Mouse (Mus musculus) testis, adult 2 months (tissue): ENCODE data around the gene Bcor. TPM values are rescaled to one million over a fixed set of nuclear protein-coding genes. Genes with fewer than 3 reads are reported as not detected.

ENCODE experiments used
- H3K27ac ChIP-seq: fragments of 200-500 bp; 2 replicates; pipeline ENCODE4 v1.5.1; 2012; ENCODE audit warnings: low read depth, low read length; ENCODE audit not compliant: control insufficient read depth, insufficient read depth
- H3K27me3 ChIP-seq: fragments of 200-500 bp; 2 replicates; pipeline ENCODE4 v1.6.1; 2012; ENCODE audit warnings: mild to moderate bottlenecking, low read length, moderate library complexity; ENCODE audit not compliant: control insufficient read depth, insufficient read depth
- H3K36me3 ChIP-seq: fragments of 200-500 bp; 2 replicates; pipeline ENCODE4 v1.6.1; 2012; ENCODE audit warnings: mild to moderate bottlenecking, low read length; ENCODE audit not compliant: control insufficient read depth, insufficient read depth
- H3K4me1 ChIP-seq: fragments of 200-500 bp; 2 replicates; pipeline ENCODE4 v1.6.1; 2012; ENCODE audit warnings: low read length; ENCODE audit not compliant: control insufficient read depth, insufficient read depth
- H3K4me3 ChIP-seq: fragments of 200-500 bp; 2 replicates; pipeline ENCODE4 v1.5.1; 2012; ENCODE audit warnings: low read depth, mild to moderate bottlenecking, low read length, moderate library complexity, mixed read lengths; ENCODE audit not compliant: control insufficient read depth
- CTCF ChIP-seq: fragments of 200-500 bp; IDR thresholded peaks from 2 replicates; pipeline ENCODE4 v1.5.1; 2012; ENCODE audit warnings: low read depth, mild to moderate bottlenecking, inconsistent platforms, low read length, moderate library complexity; ENCODE audit not compliant: control insufficient read depth, insufficient read depth, insufficient replicate concordance
- POLR2A ChIP-seq: fragments of 200-500 bp; IDR thresholded peaks from 2 replicates; pipeline ENCODE4 v1.6.1; 2012; ENCODE audit warnings: low read depth, mild to moderate bottlenecking, inconsistent platforms, low read length, moderate library complexity; ENCODE audit not compliant: control insufficient read depth
- polyA plus RNA-seq: library from polyadenylated mRNA; depleted of rRNA; stranded (reverse); fragments of >200 nt; gene quantifications from 2 replicates; pipeline ENCODE4 v1.2.3, GENCODE M21; 2012

The Bcor gene
- polyA plus RNA-seq, 1 experiment: 0.72 TPM

DNA sequence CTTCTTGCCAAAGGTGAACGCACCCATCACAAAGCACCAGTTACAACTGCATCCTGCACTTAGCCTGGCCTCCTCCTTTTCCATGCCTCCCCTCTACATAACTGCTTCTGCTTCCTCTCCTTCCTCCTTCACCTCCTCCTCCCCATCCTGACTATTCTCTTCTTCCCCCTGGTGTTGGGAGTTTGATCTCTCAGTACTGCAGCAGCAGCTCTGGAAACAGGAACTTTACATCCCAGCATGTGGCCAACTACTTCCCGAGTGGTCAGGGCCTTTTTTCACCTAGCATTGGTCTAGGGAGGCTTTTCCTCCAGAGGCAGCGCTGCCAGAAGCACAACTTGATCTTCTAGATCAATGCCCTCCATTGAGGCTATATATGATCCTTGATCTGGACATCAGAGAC lies 10.0 kb upstream of the Bcor start:
- Histone ChIP-seq H3K36me3 (no peaks in the 10 kb centered on the region), H3K27ac (no peak overlapping the region), H3K4me1 (no peaks in the 10 kb centered on the region), H3K27me3 (no peaks in the 10 kb centered on the region), H3K4me3 (no peak overlapping the region)
- TF ChIP-seq CTCF (no peak), POLR2A (no peak)

DNA sequence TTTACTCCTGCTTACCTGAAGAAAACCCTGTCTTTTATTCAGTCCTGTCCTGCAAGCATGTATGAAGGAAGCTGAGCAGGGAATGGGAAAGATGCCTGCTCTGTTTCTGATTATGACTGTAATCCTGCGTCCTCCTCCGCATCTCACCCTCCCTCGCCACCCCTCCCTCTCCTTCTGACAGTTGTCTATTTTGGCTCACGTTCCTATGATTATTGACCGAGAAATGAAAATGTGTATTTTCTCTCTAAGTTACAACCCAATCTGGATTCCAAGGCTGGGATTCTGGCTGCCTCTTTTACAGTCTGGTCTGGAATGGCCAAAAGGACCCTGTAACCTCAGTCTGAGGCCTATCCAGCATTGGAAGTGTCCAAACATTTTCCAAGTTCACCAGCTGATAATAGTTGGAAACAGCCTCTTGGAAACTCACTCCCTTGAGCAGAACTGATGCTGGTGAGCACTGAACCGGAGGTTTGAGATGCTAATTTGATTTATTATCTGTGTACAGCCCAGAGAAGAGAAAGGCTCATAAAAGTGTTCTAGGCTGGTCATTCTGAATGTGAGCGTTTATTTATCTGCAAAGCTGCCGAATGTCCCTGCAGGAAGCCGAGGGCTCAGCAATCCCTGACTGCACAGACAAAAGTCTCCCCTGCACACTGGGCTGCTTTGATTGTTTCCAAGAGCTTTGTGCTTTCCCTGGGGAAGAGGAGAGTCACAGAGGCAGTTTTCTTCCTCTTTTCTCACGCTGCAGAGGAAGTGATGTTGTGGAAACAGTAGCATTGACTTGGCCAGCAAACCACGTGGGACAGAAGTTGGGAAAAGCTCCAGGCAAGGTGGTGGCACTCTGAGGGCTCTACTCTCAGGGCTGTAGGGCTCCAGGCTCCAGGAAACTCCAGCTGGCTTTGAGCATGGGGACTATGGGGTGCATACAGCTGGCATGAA lies 4.7 kb upstream of the Bcor start:
- Histone ChIP-seq H3K27me3 (no peaks in the 10 kb centered on the region), H3K4me1 (peaks cover 4% of the 10 kb centered on the region; the same call in 1 of the 2 replicates), H3K27ac (no peak overlapping the region), H3K36me3 (no peaks in the 10 kb centered on the region), H3K4me3 (no peak overlapping the region)
- TF ChIP-seq POLR2A: no peak
- no peak for TF ChIP-seq CTCF

DNA sequence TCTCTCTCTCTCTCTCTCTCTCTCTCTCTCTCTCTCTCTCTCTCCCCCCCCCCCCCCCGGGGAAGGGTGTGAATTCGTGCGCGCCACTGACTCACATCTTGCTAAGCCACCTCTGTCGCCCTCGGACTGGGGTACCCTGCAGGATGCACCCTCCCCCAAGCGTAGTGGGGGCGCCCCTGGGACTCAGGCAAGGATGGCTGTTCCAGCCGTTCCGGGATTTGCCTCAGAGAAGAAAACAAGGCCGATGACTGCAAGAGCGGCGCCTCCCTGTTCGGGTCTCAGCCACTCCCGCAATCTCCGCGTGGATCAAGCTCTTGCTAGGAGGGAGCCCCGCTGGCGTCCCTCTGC lies 647 bp downstream of the Bcor start:
- Histone ChIP-seq H3K4me1 (peaks cover 23% of the 10 kb centered on the region), H3K4me3 (peak overlapping the region; percentile 54; the same call in 1 of the 2 replicates), H3K27ac (no peak overlapping the region), H3K36me3 (no peaks in the 10 kb centered on the region), H3K27me3 (no peaks in the 10 kb centered on the region)
- no peak for TF ChIP-seq CTCF
- no peak for TF ChIP-seq POLR2A

DNA sequence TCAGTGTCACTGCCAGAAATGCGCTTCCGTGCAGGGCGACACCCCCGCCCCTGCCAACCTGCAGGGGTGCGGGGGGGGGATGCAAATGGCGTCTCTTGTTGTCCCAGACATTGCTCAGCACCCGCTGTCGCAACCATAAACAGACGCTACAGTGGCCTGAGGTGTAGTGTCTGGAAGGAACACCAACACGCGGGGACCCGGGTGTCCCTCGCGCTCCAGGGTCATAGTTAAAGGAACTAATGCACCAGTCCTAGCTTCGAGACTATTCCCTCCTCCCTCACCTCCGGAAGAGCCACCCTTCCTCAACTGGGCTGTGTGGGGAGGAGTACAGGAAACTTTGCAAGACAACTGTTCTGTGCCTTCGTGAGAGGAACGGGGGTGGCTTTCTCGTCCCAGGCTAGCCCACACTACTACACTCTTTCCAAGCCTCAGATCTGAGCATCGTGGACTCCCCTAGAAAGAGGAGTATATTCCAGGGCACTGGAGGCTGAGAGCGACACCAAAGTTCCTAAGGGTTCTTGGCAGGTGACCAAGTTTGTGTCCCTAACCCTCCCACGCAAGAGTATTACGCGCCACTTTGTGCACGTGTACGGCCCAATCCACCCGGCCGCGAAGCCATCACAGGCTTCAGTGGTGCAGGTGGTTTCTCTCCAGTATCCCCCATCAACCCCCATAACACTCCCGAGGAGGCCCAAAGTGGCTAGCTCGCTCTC lies 1.2 kb downstream of the Bcor start:
- TF ChIP-seq CTCF (no peak), POLR2A (no peak)

DNA sequence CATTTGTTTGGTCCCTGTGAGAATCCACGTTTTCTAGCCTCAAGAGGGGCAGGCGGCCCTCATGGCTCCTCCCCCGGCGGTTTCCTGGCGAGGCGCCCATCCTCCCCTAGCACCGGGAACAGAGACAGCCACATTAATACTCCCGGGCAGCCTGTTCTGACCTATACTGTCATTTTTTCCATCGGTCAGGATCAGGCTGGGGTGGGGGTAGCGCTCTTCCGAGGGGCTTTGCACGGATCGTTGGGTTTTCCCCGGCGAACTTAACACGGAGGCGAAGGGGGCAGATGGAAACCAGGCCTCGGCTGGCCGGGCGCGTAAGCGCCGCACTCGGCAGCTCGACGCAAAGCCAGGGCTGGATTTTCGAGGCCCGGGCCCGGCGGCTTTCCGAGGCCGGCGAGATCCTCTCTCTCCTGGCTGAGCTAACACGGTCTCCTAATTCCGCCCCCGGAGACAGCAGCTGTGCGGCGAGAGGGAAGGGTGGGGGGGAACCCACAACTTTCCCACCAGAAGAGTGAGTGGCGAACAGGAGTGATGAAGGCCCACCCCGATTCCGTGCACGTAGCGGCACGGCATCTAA lies 1.8 kb downstream of the Bcor start:
- H3K4me1 ChIP-seq: peaks cover 25% of the 10 kb centered on the region

More for the DNA sequence above, 1.2 kb downstream of the Bcor start:
- H3K4me1 ChIP-seq: peaks cover 23% of the 10 kb centered on the region
- no peak overlapping the region for H3K4me3 ChIP-seq
- no peaks in the 10 kb centered on the region for H3K36me3 ChIP-seq
- H3K27me3 ChIP-seq: no peaks in the 10 kb centered on the region
- no peak overlapping the region for H3K27ac ChIP-seq

DNA sequence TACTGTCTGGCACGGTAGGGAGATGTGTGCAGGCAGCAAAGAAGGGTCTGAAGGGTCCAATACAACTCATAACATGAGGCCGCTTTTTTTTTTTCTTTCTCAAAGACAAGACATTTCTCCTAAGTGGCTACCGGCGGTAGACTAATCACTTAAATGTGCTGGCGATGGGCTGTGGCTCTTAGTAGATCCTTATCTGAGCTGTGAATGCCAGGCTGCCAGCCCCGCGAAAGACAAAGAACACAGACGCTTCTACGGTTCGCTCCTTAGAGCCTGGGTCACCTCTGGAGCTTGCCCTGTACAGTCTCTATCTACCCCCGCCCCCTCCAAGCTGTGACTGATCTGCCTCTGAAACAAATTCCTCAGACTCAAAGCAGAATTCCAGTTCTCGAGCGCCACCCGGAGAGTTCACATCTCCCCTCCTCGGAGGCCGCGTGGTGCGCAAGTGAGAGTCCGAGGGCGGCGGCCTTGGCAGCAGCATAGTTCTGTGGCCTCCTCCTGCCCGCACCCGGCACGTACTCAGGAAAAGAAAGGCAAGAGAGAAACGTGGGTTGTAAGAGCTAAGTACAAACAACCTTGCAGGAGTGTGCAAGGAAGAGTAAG lies 2.7 kb downstream of the Bcor start:
- Histone ChIP-seq H3K27ac (no peak overlapping the region), H3K4me3 (no peak overlapping the region), H3K27me3 (no peaks in the 10 kb centered on the region), H3K36me3 (no peaks in the 10 kb centered on the region), H3K4me1 (peaks cover 28% of the 10 kb centered on the region)
- TF ChIP-seq CTCF (no peak), POLR2A (no peak)

More for the DNA sequence above, 1.8 kb downstream of the Bcor start:
- peak overlapping the region; percentile 19; the same call in 1 of the 2 replicates for H3K4me3 ChIP-seq
- TF ChIP-seq CTCF (no peak), POLR2A (no peak)
- H3K36me3 ChIP-seq: no peaks in the 10 kb centered on the region
- H3K27ac ChIP-seq: 0 out of 2 replicates have a peak overlapping the region, but pooled peaks have one; percentile 39
- no peaks in the 10 kb centered on the region for H3K27me3 ChIP-seq
